Mouse (Mus musculus) megakaryocyte, embryonic 14.5 days (primary cell): Measurements from ENCODE around the gene Leo1.

Experiments
- FLI1 ChIP-seq: IDR thresholded peaks from 2 replicates; pipeline ENCODE4 v1.6.1; 2012; ENCODE audit warnings: low read length, inconsistent platforms, mixed read lengths
- GATA1 ChIP-seq: IDR thresholded peaks from 3 replicates; pipeline ENCODE4 v1.6.1; 2012; ENCODE audit warnings: mixed read lengths, low read length, inconsistent platforms, borderline replicate concordance

DNA sequence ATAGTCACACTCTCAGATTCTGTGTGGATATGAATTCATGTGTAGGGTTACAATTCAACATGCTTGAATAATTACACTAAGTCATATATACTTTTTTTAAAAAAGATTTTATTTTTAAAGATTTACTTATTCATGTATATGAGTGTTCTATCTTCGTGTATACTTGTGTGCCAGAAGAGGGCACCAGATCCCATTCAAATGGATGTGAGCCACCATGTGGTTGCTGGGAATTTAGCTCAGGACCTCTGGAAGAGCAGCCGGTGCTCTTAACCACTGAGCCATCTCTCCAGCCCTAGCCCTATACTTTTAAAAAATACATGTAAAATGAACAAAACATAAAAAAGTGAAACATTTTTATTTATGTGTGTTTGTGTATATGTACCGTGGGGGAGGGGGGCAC, 26.3 kb downstream of the Leo1 start:
- TF ChIP-seq FLI1 (no peak), GATA1 (no peak)
